Mouse (Mus musculus) MEL (cell line): Measurements from ENCODE around the gene Rgl1.
A peak's percentile ranks its signal among the peaks of the same experiment; 100 is the strongest.

Experiments
- CTCF ChIP-seq, 3 experiments: IDR thresholded peaks in 2 of 3; conservative IDR thresholded peaks in 1 of 3; 2 replicates each; pipeline ENCODE4 v1.5.1; 2011 to 2012; ENCODE audit warnings: low read length in 3 of 3, low read depth in 2 of 3, mild to moderate bottlenecking in 2 of 3, improper control_type of control experiment in 1 of 3, inconsistent platforms in 1 of 3, mixed read lengths in 1 of 3, moderate library complexity in 1 of 3; ENCODE audit not compliant: control insufficient read depth in 1 of 3, insufficient read depth in 1 of 3, poor library complexity in 1 of 3, severe bottlenecking in 1 of 3
- POLR2A ChIP-seq, 2 experiments: IDR thresholded peaks; 2 replicates each; pipeline ENCODE4 v1.6.1; 2011 to 2012; ENCODE audit warnings: low read length in 2 of 2, mild to moderate bottlenecking in 2 of 2, control low read depth in 1 of 2, improper control_type of control experiment in 1 of 2, low read depth in 1 of 2, moderate library complexity in 1 of 2; ENCODE audit not compliant: control insufficient read depth in 1 of 2, insufficient read depth in 1 of 2, poor library complexity in 1 of 2
- SMC3 ChIP-seq: IDR thresholded peaks from 2 replicates; pipeline ENCODE4 v1.6.1; 2011; ENCODE audit warnings: low read depth, low read length, improper control_type of control experiment
- ZC3H11A ChIP-seq: IDR thresholded peaks from 2 replicates; pipeline ENCODE4 v1.6.1; 2012; ENCODE audit warnings: low read depth, mild to moderate bottlenecking, inconsistent platforms, low read length, improper control_type of control experiment

DNA sequence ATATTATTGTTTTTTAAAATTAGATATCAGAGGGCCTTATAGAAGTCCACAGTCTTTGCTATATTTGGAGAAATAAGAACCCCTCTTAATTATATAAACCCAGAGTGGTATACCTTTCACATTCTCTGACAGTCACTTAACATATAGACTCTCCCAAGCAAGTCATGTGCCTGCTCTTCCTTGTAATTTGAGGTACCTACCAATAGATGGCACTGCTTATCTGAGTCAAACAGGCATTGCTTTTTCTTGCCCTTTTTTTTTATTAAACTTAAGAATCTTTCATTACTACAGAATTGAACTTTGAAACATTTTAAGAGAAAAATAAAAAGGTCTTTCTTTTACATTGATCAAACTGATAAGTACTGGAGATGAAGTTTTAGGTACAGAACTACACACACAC lies 41.9 kb downstream of the Rgl1 start:
- TF ChIP-seq SMC3 (peak; percentile 54), POLR2A (IDR thresholded peaks at IDR 0.05; ENCODE audit: control insufficient read depth in 1 of 2, insufficient read depth in 1 of 2, low read depth in 1 of 2, low read length in 2 of 2, poor library complexity in 1 of 2) (no peak), ZC3H11A (no peak; the same call in 1 of the 2 replicates), CTCF (IDR thresholded peaks at IDR 0.05 in 2 of 3, conservative IDR thresholded peaks at IDR 0.05 in 1 of 3; ENCODE audit: control insufficient read depth in 1 of 3, insufficient read depth in 1 of 3, low read depth in 2 of 3, low read length in 3 of 3, poor library complexity in 1 of 3, severe bottlenecking in 1 of 3) (peak in 2 of 3 experiments; percentile 56 to 71; a peak in 4 of 6 replicates)
